Mouse (Mus musculus): ENCODE results near the gene Cryba4.

The Cryba4 gene

DNA sequence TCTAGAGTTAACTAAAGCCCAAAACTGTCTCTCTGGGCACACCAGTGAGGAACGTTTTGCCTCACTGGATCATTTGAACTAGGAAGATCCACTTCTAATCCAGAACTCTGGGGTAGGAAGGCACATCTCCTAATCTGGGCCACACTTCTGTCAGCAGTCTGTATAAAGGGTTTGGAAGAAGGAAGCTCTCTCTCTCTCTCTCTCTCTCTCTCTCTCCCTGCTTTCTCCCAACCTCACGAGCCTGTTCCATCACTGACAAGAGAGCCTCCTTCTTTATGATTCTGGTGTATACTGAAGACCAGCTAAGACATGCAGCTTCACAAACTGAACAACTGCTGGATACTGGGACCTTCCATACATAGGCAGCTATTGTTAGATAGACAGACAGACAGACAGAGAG is 10.5 kb downstream of the Cryba4 start:
- in situ Hi-C loops (cut with MboI; ENCODE audit: low sequenced_read_pairs), result loop anchor here (10.0 kb wide), 1 partner anchor 83 kb away; the partner anchor contains the start of gene Tfip11

DNA sequence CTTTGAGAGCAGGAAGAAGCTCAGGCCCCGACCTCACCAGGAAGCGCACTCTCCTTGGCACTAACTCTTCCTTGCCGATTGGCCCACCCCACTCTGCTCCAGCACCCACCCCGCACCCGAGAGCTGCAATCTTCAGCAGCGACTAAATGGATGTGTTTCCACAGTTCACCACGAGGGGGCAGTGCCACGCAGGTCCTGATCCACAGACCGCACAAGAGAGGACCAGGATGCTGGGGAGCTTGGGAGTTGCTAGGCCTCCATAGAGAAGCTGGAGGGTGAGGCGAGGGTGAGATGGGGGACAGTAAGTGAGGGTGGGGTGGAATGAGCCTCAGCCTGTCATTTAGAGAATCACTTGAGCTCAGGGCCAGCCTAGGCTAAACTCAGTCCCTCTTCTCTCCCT is 11.6 kb downstream of the Cryba4 start:
- in situ Hi-C loops (cut with MboI; ENCODE audit: low sequenced_read_pairs), result loop anchor here (10.0 kb wide), 1 partner anchor 84 kb away; the partner anchor contains the start of gene Tfip11

DNA sequence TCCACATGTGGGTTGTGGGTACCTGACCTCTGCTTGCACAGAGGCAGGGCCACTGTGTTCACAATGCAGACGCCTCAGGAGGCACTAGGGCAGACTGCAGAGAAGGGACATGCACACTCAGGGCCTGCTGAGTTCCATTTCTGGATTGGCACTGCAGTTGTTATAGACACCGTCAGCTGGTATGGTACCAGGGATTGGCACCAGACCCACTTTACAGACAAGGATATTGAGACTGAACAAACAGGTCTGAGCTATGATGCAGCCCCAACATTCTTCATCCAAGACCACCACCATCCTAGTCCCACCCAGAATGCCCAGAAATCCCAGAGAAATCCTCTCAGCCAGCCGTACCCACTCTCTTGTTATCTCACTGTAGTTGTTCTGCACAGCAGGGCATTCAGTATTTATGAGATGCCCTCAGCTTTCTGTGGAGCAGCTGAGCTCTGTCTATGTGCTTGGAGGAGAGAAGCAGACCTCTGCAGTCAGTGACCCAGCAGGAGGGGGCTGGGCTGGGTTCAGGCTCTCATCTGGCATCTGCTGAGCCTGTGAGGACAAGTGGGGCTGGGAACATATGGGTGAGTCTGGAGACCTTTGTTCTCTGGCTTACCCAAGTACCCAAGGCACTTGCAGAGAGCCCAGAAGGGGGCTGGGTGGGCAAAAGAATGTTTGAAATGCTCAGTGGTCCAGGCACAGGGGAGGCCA is 13.4 kb downstream of the Cryba4 start:
- in situ Hi-C loops (cut with MboI; ENCODE audit: low sequenced_read_pairs), result loop anchor here (10.0 kb wide), 1 partner anchor 186 kb away; no protein-coding TSS in a partner anchor

GRCm38 (mm10) chr5:112237866-112238570 is 14.3 kb downstream of the Cryba4 start:
- in situ Hi-C loops (cut with MboI; ENCODE audit: low sequenced_read_pairs), result loop anchor here (10.0 kb wide), 1 partner anchor 187 kb away; no protein-coding TSS in a partner anchor

GRCm38 (mm10) chr5:112237439-112237838 is 14.9 kb downstream of the Cryba4 start:
- in situ Hi-C loops (cut with MboI; ENCODE audit: low sequenced_read_pairs), result loop anchor here (10.0 kb wide), 1 partner anchor 187 kb away; no protein-coding TSS in a partner anchor

DNA sequence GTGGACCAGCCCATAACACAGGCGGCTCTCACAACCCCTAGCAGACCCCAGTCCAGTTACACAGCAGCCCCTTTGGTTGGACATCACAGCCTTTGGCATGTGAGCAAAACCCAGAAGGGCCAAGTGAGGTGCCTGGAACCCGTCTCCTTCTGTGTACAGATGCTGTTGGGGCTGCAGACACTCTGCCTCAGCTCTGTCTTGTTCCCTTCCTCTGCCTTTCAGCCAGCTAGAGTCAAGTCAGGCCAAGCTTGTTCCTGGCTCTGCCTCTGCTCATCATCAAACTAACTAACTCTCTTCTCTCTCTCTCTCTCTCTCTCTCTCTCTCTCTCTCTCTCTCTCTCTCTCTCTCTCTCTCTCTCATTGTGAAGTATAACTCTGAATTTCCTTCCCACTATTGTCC is 15.7 kb downstream of the Cryba4 start:
- in situ Hi-C loops (cut with MboI; ENCODE audit: low sequenced_read_pairs), result loop anchor here (10.0 kb wide), 1 partner anchor 188 kb away; no protein-coding TSS in a partner anchor

DNA sequence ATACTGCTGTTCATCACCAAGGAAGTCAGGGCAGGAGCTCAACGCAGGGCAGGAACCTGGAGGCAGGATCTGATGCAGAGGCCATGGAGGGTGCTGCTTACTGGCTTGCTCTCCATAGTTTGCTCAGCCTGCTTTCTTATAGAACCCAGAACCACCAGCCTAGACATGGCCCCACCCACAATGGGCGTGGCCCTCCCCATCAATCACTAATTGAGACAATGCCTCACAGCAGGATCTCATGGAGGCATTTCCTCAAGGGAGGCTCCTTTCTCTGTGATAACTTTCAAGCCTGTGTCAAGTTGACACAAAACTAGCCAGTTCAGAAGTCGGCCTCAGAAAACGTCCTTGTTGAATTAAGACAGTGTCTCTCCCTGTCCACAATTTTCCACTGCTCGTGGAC is 16.5 kb downstream of the Cryba4 start:
- in situ Hi-C loops (cut with MboI; ENCODE audit: low sequenced_read_pairs), result loop anchor here (10.0 kb wide), 1 partner anchor 189 kb away; no protein-coding TSS in a partner anchor

DNA sequence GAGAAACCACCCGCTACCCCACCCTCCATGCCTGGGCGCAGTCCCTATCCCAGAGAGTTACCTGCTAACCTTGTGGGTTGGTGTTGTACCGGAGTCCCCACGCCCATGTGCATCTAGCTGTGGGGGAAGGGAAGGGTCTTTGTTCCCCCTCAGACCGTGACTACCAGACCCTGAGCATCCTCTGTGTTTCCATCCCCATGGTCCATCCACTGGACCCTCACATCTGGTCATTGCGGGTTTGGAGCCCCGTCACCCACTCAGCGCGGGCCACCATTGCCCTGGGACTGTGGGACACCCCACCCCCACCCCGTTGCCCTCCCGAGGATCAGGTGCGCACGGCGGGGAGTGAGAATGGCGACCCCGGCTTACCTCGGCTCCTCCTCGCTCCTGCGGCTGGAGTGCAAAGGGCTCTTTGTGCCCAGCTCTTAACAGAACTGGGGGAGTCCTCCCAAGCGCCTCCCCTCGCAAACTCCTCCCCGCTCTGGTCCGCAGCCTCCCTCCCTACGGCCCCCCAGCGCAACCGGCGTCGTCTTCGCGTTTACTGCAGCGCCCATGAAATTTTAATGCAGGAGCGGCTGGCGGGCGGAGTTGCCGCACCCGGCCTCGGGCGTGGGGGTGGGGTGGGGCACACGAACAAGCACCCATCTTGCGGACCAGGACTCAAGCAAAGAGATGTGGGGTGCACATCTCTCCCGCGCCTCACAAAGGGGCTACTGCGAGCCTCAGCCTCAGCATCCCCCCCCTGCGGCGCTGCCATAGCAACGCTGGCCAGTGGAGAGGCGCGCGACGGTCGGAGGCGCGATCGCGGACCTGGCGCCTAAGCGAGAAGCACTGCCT is 23.9 kb downstream of the Cryba4 start:
- in situ Hi-C loops (cut with MboI; ENCODE audit: low sequenced_read_pairs), result no loop called here

GRCm38 (mm10) chr5:112227898-112228239 is 24.4 kb downstream of the Cryba4 start:
- in situ Hi-C loops (cut with MboI; ENCODE audit: low sequenced_read_pairs), result no loop called here

- in situ Hi-C loops (cut with MboI; ENCODE audit: low sequenced_read_pairs), result no loop called here
These were observed 25.0 kb downstream of the Cryba4 start for GRCm38 (mm10) chr5:112227354-112227753.

DNA sequence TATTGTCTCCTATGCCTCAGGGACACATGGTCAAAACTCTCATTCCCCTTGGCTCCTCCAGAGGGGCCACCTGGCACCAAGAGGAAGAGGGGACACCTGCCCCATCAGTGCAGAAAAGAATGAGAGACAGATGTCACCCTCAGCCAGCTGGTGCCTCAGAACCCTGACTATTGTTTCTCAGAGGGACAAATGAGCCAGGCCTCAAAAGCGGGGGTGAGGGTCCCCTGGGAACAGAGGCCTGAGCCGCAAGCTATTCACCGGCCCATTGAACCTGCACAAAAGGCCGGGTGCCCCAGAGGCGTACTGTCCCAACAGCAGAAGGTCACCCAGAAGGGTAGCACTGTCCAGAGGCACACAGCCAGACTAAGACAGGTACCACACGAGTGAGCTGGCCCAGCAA is 26.7 kb downstream of the Cryba4 start:
- in situ Hi-C loops (cut with MboI; ENCODE audit: low sequenced_read_pairs), result no loop called here

DNA sequence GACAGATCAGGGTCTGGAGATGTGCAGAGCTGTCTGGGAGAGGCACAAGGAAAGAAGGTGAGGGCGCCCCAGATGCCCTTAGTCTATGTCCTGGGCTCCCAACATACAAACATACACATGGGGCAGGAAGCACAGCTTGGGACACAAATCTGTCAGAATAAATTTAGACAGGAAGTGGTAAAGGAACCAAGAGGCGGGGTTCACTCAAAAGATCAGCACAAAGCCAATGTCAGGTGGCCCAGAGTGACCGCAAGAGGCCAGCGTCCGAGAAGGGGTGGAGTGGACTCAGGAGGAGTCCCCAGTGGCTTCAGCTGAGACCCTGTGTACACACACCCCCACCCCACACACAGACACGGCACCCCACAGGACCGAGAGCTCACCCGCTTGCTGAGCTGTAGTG is 32.1 kb downstream of the Cryba4 start:
- in situ Hi-C loops (cut with MboI; ENCODE audit: low sequenced_read_pairs), result loop anchor here (25.0 kb wide), 1 partner anchor 842 kb away; the partner anchor contains the start of gene Crybb2

DNA sequence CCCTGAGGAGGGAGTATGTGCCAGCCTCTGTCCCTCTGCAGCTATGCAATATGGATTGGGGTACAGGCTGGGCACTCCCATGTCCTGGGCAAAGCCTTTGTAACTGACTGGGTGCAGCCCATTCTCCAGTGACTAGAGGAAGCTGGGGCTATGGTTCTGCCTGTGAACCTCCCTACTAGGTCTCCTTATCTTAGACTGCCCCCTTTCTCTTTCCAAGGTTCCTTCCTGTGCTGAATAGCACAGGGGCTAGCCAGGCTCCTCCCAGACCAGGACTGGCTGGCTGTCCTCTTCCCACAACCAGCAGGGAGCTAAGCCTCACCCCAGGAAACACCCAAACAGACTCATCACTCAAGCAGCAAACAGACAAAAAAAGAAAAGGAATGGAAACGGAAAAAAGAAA is 32.9 kb downstream of the Cryba4 start:
- in situ Hi-C loops (cut with MboI; ENCODE audit: low sequenced_read_pairs), result loop anchor here (25.0 kb wide), 1 partner anchor 843 kb away; the partner anchor contains the start of gene Crybb2

- in situ Hi-C loops (cut with MboI; ENCODE audit: low sequenced_read_pairs), result loop anchor here (25.0 kb wide), 1 partner anchor 844 kb away; the partner anchor contains the start of gene Crybb2
These were observed 33.6 kb downstream of the Cryba4 start for GRCm38 (mm10) chr5:112218679-112219078.

DNA sequence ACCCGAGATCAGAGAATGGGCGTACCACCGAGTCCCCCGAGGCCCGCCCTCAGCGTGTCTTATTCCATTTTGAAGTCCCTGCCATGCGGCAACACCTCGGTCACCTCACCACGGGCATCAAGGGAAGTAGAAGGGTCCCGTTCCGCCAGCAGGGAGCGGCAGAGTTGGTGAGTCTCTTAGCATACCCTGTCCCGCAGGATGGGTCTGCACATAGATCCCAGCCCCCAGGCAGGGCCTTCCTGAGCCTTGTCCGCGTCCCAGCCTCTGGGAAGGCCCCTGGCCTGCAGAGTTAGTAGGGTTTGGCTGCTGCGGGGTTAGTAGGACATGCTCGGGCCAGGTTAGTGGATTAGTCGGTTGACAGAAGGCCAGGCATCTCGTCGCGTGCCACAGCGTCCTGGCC is 35.3 kb downstream of the Cryba4 start:
- in situ Hi-C loops (cut with MboI; ENCODE audit: low sequenced_read_pairs), result loop anchor here (25.0 kb wide), 1 partner anchor 845 kb away; the partner anchor contains the start of gene Crybb2

DNA sequence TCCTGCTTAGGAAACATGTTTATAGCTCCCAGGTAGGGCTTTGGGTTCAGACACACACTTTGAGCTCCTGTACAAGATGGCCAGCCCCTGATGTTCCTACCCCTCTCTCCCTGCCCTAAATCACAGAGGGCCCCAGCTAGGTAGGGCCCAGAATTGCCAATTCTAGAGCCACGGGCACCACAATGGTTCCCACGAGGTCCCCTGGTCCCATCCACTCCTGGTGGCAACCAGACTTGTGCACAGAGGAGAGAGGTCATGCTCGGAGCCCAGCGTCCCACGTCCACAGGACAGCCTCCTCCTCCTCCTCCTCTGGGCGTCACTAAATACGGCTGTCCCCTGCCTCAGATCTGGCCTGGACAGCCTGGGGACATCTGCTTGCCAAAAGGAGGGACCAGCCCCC is 36.0 kb downstream of the Cryba4 start:
- in situ Hi-C loops (cut with MboI; ENCODE audit: low sequenced_read_pairs), result loop anchor here (25.0 kb wide), 1 partner anchor 846 kb away; the partner anchor contains the start of gene Crybb2

- in situ Hi-C loops (cut with MboI; ENCODE audit: low sequenced_read_pairs), result loop anchor here (25.0 kb wide), 1 partner anchor 846 kb away; the partner anchor contains the start of gene Crybb2
These were observed 36.5 kb downstream of the Cryba4 start for GRCm38 (mm10) chr5:112215801-112216251.

DNA sequence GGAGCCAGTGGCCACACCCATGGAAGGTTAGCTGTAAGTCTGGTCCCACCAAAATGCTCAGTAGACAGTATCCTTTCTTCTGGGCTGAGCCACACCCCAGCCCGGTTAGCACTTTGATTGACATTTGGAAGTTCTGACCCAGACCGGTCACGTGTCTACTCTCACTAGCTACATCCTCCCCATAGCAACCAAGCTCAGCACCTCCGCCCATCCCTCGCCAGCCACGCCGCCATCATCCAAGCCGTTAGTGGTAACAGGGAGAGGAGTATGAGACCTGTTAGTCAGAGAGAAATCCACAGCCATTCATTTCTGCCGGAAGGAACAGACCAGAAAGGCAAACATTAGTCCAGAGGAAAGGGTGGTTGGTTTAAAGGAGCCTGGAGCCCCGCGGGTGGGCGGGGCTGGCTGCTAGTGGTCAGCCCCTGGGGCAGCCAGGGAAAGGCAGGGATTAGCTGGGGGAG is 37.0 kb downstream of the Cryba4 start:
- in situ Hi-C loops (cut with MboI; ENCODE audit: low sequenced_read_pairs), result loop anchor here (25.0 kb wide), 1 partner anchor 847 kb away; the partner anchor contains the start of gene Crybb2

DNA sequence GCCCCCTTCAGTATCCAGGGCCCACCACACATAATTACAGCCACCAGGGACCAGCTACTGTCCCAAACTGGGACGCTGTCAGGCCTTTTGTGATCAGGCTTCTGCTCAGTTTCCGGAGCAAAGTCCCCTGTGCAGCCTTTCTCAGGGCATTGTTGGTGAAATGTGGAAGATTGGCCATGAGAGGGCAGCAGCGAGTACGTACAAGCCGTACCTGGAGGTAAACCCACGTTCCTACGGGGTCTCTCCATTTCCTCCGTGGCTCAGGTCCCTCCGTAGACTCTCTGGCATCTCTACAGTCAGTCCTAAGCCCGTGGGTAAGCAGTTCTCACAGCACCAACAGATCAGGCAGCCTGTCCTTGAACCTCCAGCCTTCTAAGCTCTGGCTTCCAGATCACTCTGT is 37.9 kb downstream of the Cryba4 start:
- in situ Hi-C loops (cut with MboI; ENCODE audit: low sequenced_read_pairs), result loop anchor here (25.0 kb wide), 1 partner anchor 848 kb away; the partner anchor contains the start of gene Crybb2
